Mouse (Mus musculus) neural tube, embryonic 14.5 days (tissue): ENCODE results near the gene Ube2q1. TPM values are rescaled to one million over a fixed set of nuclear protein-coding genes. Genes with fewer than 3 reads are reported as not detected.
A peak's percentile ranks its signal among the peaks of the same experiment; 100 is the strongest.

Source experiments
- ATAC-seq: fragments of 200-750 bp; cut with Nextera tagmentation; 2 replicates; pipeline ENCODE4 v1.8.0; 2017; ENCODE audit warnings: low read depth, mild to moderate bottlenecking, moderate TSS enrichment, moderate library complexity
- H3K27ac ChIP-seq: fragments of 300-500 bp; sonication (generic); 2 replicates; pipeline ENCODE4 v1.5.1; 2014; ENCODE audit warnings: low read depth, mild to moderate bottlenecking, control low read depth, low read length, moderate library complexity, mixed read lengths
- H3K27me3 ChIP-seq: fragments of 300-500 bp; sonication (generic); 2 replicates; pipeline ENCODE4 v1.6.1; 2014; ENCODE audit warnings: low read length; ENCODE audit not compliant: control insufficient read depth, insufficient read depth
- H3K36me3 ChIP-seq: fragments of 300-500 bp; sonication (generic); 2 replicates; pipeline ENCODE4 v1.6.1; 2014; ENCODE audit warnings: low read length, mixed read lengths; ENCODE audit not compliant: control insufficient read depth, insufficient read depth
- H3K4me1 ChIP-seq: fragments of 300-500 bp; sonication (generic); 2 replicates; pipeline ENCODE4 v1.6.1; 2014; ENCODE audit warnings: low read length; ENCODE audit not compliant: control insufficient read depth, insufficient read depth
- H3K4me2 ChIP-seq: fragments of 300-500 bp; sonication (generic); 2 replicates; pipeline ENCODE4 v1.6.1; 2014; ENCODE audit warnings: mild to moderate bottlenecking, low read depth, low read length, control low read depth
- H3K4me3 ChIP-seq: fragments of 300-500 bp; sonication (generic); 2 replicates; pipeline ENCODE4 v1.5.1; 2014; ENCODE audit warnings: low read depth, low read length, control low read depth, mixed read lengths
- H3K9ac ChIP-seq: fragments of 300-500 bp; sonication (generic); replicated peaks from 2 replicates; pipeline ENCODE4 v1.6.1; 2014; ENCODE audit warnings: low read depth, mild to moderate bottlenecking, control low read depth, low read length, mixed read lengths
- H3K9me3 ChIP-seq: fragments of 300-500 bp; sonication (generic); 2 replicates; pipeline ENCODE4 v1.6.1; 2016; ENCODE audit warnings: low read length; ENCODE audit not compliant: control insufficient read depth
- WGBS: fragments of 180-500 bp; shearing (Covaris S2); extraction: QIAGEN DNeasy Blood & Tissue Kit; methylation state at CpG from one replicate; pipeline ENCODE4 v1.1.7; 2014; 5-methylcytosine and 5-hydroxymethylcytosine counted together
- polyA plus RNA-seq: library from polyadenylated mRNA; unstranded; fragments of >200 nt; fragmentation: Nextera tagmentation; extraction: Ambion mirVana; gene quantifications from 2 replicates; pipeline ENCODE4 v1.2.1, GENCODE M21; 2014

The Ube2q1 gene
- 19.6 and 22.2 TPM in 2 replicates for polyA plus RNA-seq

DNA sequence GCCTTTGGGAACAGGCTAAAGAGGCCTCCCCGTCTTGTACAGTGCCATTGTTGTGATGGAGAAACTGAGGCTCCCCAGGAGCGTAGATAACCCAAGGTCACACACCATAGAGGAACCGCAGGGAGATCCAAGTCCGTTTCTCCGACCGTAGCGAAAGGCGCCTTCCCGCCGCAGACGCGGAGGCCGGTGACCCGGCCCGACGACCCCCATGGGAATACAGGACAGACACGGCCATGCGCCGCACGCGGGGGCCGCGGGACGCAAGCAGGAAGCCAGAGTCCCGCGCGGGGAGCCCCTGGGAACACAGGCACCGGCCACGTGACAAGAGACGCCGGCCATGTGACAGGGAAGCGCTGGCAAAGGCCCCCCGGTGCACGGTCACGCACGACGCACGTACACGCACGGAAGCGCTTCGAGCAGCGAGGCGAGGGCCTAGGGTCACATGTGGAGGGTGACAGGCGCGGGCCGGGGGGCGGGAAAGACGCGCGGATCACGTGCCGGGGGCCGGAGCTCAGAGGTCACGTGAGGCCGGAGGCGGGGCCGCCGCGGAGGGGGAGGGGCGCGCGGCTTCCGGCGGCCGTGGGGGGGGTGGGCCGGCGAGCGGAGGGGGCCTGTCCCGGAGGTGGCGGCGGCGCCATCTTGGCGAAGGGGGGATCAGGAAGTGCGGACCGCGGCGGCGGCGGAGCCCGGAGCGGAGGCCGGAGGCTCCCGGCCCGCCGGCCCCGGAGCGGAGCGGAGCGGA lies at the start of gene Ube2q1:
Ube2q1 (plus strand) TSS at position 649 of the 742 bp plus-strand sequence.
- H3K4me2 ChIP-seq = peak within 1 kb of the TSS; percentile 82
- no peaks in the 10 kb centered on the region for H3K9me3 ChIP-seq
- H3K27me3 ChIP-seq = no peaks in the 10 kb centered on the region
- peak within 1 kb of the TSS; percentile 91 for H3K9ac ChIP-seq
- peak; percentile 95 for ATAC-seq
- H3K27ac ChIP-seq = peak within 1 kb of the TSS; percentile 96
- H3K4me3 ChIP-seq = peak within 1 kb of the TSS; percentile 97
- peaks cover 29% of the 10 kb centered on the region for H3K4me1 ChIP-seq
- WGBS = under 1% methylated on average over 55 of the region's 90 CpGs
- peaks cover 18% of the 10 kb centered on the region for H3K36me3 ChIP-seq

DNA sequence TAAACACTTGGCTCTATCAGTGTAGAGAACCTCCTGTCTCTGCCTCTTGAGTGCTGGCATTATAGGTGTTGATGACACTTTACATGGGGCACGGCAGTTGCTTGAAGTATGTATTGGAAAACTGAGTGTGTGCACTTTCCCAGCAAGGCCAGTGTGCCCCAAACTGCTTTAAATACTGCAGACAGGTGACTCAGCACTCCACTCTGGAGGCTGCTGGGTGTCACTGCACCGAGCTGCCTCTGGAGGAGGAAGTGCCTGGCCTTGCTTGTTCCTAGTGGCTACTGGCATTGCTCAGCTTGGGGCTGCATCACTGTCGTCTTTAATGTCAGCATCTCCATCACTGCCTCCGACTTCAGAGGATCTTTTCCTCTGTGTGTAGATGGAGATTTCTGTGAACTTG lies 46.4 kb upstream of the Ube2q1 start:
- no peak overlapping the region for H3K9ac ChIP-seq
- H3K36me3 ChIP-seq = no peaks in the 10 kb centered on the region
- peaks cover 11% of the 10 kb centered on the region; the same call in 1 of the 2 replicates for H3K4me1 ChIP-seq
- H3K27ac ChIP-seq = no peak overlapping the region
- H3K4me2 ChIP-seq = no peak overlapping the region
- 0 out of 2 replicates have a peak, but pooled peaks have one; percentile 22 for ATAC-seq
- no peaks in the 10 kb centered on the region for H3K27me3 ChIP-seq
- H3K9me3 ChIP-seq = no peaks in the 10 kb centered on the region
- WGBS = 18% methylated on average over 4 of the region's 4 CpGs
- no peak overlapping the region for H3K4me3 ChIP-seq

DNA sequence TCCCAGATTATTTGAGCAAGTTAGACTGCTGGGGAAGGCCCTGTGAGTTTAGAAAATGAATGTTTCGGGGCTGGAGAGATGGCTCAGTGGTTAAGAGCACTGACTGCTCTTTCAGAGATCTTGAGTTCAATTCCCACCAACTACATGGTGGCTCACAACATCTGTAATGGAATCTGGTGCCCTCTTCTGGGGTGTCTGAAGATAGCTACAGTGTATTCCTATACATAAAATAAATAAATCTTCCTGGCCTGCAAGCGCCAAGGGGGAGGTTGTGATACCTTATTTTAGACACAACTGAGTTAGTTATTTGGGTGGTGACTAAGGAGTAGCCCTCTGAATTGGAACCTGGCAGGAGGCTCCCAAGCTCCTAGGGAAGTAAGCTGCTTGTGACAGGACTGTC lies 44.6 kb upstream of the Ube2q1 start:
- H3K4me2 ChIP-seq = no peak overlapping the region
- WGBS = 91% methylated on average over 2 of the region's 2 CpGs
- no peak overlapping the region for H3K4me3 ChIP-seq
- no peak for ATAC-seq
- H3K27ac ChIP-seq = no peak overlapping the region
- H3K9ac ChIP-seq = no peak overlapping the region
- no peaks in the 10 kb centered on the region for H3K36me3 ChIP-seq
- H3K27me3 ChIP-seq = no peaks in the 10 kb centered on the region
- peaks cover 11% of the 10 kb centered on the region; the same call in 1 of the 2 replicates for H3K4me1 ChIP-seq
- H3K9me3 ChIP-seq = no peaks in the 10 kb centered on the region

DNA sequence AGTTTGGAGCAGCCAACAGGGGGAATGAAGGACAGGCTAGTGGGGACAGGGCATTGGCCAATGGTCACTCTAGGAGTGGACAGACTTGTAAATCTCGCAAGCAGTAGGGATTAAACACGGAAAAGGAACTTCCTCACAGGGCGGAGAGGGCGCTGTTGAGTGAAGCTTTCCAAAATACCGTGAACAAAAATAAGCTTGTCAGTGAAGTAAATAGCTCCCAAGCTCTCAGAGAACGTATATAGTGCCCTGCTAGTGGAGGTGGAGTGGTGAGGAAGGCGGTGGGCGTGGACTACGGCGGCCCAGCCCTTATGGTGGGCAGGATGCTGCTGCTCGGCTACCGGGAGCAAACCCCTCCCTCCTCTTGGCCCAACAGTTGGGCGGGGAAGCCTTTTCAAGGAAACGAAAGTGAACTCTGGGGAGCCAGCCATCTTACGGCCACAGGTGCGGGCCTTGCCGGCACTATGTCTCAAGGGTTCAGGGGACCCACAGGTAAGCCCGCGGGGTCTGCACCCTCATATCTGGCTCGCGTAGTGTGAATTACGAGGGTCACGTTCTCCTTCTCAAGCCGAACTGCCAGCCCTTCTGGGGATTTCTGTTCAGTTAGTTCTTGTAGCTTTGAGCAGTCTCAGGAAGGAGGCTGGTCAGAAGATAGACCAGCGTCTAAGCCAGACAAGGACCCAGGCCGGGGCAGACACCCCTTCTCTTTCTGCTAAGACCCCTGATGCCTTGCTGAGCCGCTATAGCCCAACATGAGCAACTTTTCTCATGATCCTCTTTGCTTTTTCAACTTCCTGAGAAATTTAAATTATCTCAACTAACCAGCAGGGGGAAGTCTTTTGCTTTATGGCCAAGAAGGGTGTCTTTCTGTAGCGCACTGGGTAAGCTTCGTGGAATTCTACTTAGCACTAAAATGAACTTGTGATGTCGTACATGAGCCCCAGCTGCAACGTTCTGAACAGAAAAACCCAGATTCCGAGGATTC lies 42.8 kb upstream of the Ube2q1 start:
- Histone ChIP-seq H3K27ac (no peak overlapping the region), H3K27me3 (no peaks in the 10 kb centered on the region)
- 1% methylated on average over 32 of the region's 32 CpGs for WGBS

DNA sequence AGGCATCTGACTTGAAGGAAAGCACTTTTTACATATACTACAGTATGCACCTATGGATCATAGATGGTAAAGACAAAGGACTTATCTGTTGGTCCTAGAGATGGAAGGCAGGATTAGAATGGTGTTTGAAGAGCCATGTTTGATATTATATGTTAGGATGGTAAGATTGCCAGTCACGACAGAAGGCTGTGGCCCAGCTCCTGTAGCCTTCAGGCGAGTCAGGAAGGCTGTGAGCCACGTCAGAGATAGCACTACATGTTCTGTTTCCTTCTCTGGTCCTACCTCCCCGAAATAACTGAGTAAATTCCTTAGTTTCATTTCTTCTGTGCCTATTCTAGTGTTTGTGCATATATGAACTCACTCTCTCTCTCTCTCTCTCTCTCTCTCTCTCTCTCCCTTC lies 41.3 kb upstream of the Ube2q1 start:
- H3K4me1 ChIP-seq = peaks cover 11% of the 10 kb centered on the region; the same call in 1 of the 2 replicates
- WGBS = 96% methylated on average over 4 of the region's 4 CpGs
- H3K27ac ChIP-seq = no peak overlapping the region
- H3K9me3 ChIP-seq = no peaks in the 10 kb centered on the region
- no peaks in the 10 kb centered on the region for H3K27me3 ChIP-seq
- peaks cover 4% of the 10 kb centered on the region; the same call in 1 of the 2 replicates for H3K36me3 ChIP-seq
- H3K4me3 ChIP-seq = no peak overlapping the region
- ATAC-seq = no peak
- H3K9ac ChIP-seq = no peak overlapping the region
- no peak overlapping the region for H3K4me2 ChIP-seq

More for the DNA sequence above, 42.8 kb upstream of the Ube2q1 start:
- Histone ChIP-seq H3K36me3 (no peaks in the 10 kb centered on the region), H3K4me1 (peaks cover 11% of the 10 kb centered on the region; the same call in 1 of the 2 replicates), H3K9ac (0 out of 2 replicates have a peak overlapping the region, but pooled peaks have one; percentile 32), H3K4me3 (peak overlapping the region; percentile 34), H3K4me2 (peak overlapping the region; percentile 45), H3K9me3 (no peaks in the 10 kb centered on the region)
- ATAC-seq = peak; percentile 76

DNA sequence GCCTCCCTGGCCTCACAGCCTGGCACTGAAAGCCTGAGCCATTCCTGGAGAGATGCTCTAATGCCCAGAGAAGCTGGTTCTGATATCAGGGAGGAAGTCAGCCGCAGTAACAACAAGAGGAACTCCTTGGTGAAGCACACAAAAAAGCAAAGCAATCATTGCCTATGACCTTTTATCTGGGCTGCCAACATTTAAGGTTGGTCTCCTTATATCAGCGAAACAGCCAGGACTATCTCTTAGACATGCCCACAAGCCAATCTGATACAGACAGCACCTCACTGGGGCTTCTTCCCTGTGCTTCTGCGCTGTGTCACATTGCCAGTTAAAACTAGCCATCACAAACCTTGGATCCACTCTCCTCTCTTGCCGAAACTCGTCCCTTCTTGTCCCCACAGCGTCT lies 34.9 kb upstream of the Ube2q1 start:
- peaks cover 24% of the 10 kb centered on the region for H3K36me3 ChIP-seq
- H3K4me3 ChIP-seq = no peak overlapping the region
- H3K9ac ChIP-seq = no peak overlapping the region
- H3K27me3 ChIP-seq = no peaks in the 10 kb centered on the region
- H3K4me2 ChIP-seq = no peak overlapping the region
- 97% methylated on average over 6 of the region's 6 CpGs for WGBS
- ATAC-seq = no peak
- no peaks in the 10 kb centered on the region for H3K9me3 ChIP-seq
- no peak overlapping the region for H3K27ac ChIP-seq
- no peaks in the 10 kb centered on the region for H3K4me1 ChIP-seq

DNA sequence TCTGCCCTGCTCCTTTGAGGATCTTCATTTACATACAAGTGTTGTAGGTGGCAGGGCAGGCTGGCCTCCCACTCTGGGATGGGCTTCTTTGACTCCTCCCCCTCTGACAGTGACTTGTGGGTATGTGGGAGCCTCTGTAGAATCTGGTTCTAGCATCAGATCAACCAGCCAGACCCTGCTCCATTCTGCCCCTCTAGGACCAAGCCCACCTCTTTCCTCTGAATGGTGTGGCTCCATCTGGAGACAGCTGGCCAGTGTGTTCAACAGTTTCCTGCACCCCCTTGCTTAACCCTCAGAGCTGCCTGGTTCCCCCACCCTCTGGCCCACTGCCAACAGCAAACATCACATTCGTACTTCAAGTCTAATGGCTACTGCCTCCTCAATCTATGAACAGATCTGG lies 21.1 kb upstream of the Ube2q1 start:
- no peak overlapping the region for H3K9ac ChIP-seq
- H3K27ac ChIP-seq = no peak overlapping the region
- H3K4me1 ChIP-seq = no peaks in the 10 kb centered on the region
- H3K4me3 ChIP-seq = no peak overlapping the region
- no peaks in the 10 kb centered on the region for H3K27me3 ChIP-seq
- no peak overlapping the region for H3K4me2 ChIP-seq
- H3K9me3 ChIP-seq = no peaks in the 10 kb centered on the region
- WGBS = 35% methylated on average over 1 of the region's 1 CpGs
- ATAC-seq = no peak
- peaks cover 48% of the 10 kb centered on the region for H3K36me3 ChIP-seq

DNA sequence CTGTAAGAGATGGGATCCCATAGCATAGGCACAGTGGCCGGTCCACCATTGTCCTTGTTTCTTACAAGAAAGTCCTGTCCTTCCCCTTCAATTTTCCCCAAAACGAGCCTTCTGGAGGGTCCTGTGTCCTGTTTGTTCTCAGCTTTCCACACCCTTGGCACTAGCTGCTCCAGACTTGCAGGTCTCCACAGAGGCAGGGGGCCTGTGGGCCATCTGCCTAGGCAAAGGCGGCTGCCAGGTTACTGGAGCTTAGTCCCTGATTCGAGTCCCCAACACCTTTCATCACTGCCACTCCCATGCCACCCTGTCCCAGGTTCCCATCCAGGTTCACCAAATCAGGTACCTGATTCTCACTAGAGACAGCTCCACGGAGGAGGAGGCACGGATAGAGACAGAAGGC lies 18.1 kb upstream of the Ube2q1 start:
- H3K4me2 ChIP-seq = no peak overlapping the region
- 77% methylated on average over 6 of the region's 6 CpGs for WGBS
- ATAC-seq = no peak

More for the DNA sequence above, 18.1 kb upstream of the Ube2q1 start:
- Histone ChIP-seq H3K9me3 (no peaks in the 10 kb centered on the region), H3K4me3 (no peak overlapping the region), H3K4me1 (peaks cover 26% of the 10 kb centered on the region), H3K27ac (no peak overlapping the region), H3K9ac (no peak overlapping the region), H3K36me3 (peaks cover 44% of the 10 kb centered on the region), H3K27me3 (no peaks in the 10 kb centered on the region)
